Mouse (Mus musculus) cerebellum, postnatal 10 days (tissue): ENCODE results near the gene Tsga10ip.
"Not testable (repeated sequence)": the region's sequence is repeated elsewhere in the genome, so short reads cannot be mapped to it uniquely, and the experiment has no call there.

Source experiments
- DNase-seq, 2 experiments: peaks; one replicate each; pipeline ENCODE4 v3.0.0; 2021; ENCODE audit warnings: mixed read lengths in 2 of 2

Gene Tsga10ip

GRCm38 (mm10) chr19:5388011-5388441, 14.3 kb downstream of the Tsga10ip start:
- DNase-seq: peak; percentile 59 to 73

- DNase-seq: no peak
Observed at GRCm38 (mm10) chr19:5384715-5385114, 17.6 kb downstream of the Tsga10ip start.

DNA sequence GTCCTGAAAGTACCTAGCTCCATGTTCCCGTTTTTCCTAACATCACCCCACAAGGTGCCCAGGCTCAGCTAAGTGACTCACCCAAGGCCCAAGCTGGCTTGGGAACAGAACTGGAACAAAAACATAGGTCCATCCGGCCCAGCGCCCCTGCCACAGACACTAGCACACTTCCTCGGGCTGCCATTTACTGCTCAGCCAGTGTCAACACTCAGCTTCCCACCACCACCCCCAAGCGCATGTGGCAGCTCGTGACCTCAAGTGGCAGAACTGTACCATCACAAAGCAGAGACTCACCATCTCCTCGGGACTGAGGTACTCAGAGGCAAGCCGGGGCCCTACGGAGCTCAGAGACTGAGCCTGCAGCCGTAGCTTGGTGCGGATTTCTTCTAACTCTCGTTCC, 19.0 kb downstream of the Tsga10ip start:
- DNase-seq: no peak

- peak; percentile 42 to 46 for DNase-seq
Observed at GRCm38 (mm10) chr19:5377446-5377845, 24.9 kb downstream of the Tsga10ip start.

DNA sequence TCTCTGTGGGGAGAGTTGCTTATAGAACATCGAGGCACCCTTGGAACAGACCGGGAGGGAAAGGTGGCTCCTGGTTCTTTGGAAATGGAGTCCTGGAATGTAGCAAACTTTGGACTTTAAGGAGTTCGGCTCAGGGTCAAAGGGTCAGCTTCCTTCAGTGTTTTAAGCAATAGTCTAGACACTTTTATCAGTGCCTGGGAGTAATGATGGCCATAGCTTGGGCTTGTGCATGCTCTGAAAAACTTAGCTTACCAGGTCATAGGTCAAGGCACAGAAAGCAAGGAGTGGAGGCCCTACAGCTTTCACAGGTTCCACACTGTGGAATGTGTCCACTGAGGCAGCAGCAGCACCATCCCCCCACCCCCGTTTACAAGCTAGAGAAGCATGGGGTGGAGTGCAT, 27.6 kb downstream of the Tsga10ip start:
- no peak for DNase-seq

- no peak for DNase-seq
Observed at GRCm38 (mm10) chr19:5374177-5374576, 28.1 kb downstream of the Tsga10ip start.

DNA sequence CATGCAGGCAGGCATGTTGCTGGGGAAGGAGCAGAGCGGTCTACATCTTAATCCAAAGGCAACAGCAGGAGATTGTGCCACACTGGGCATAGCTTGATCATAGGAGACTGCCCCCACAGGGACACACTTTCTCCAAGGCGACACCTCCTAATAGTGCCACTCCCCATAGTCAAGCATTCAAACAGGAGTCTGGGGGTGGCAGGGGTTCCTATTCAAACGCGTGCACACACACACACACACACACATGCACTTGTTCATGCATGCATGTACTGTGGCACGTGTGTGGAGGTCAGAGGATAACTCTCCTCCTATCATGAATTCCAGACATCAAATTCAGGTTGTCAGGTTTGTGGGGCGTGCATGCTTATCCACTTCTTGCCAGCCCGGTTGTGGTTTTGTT, 29.6 kb downstream of the Tsga10ip start:
- no peak for DNase-seq

- DNase-seq: no peak
Observed at GRCm38 (mm10) chr19:5370932-5371331, 31.4 kb downstream of the Tsga10ip start.

DNA sequence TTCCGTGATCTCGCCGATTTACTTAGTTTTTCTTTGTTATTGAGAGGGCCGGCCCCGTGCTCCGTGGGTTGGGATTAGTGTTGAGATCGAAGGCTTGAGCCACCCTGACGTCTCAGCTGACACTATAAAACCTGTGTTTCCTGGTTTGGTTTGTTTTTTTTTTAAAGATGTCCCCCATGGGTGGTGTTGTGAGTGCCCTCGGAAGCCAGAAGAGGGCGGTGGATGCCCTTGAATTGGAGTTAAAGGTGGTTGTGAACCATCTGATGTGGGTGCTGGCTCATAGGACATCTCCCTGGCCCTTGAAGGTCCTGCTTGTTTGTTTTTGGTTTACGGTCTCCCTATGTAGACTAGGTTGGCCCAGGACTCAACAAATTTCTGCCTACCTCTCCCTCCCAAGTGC, 34.9 kb downstream of the Tsga10ip start:
- no peak for DNase-seq

GRCm38 (mm10) chr19:5367053-5367359, 35.3 kb downstream of the Tsga10ip start, which contains the start of gene Banf1:
Gene Banf1 (minus strand): TSS chr19:5367168.
- no peak for DNase-seq

GRCm38 (mm10) chr19:5366175-5367052, 35.9 kb downstream of the Tsga10ip start, which contains the start of gene Eif1ad:
Gene Eif1ad (plus strand): TSS chr19:5366741.
- peak; percentile 97 for DNase-seq

DNA sequence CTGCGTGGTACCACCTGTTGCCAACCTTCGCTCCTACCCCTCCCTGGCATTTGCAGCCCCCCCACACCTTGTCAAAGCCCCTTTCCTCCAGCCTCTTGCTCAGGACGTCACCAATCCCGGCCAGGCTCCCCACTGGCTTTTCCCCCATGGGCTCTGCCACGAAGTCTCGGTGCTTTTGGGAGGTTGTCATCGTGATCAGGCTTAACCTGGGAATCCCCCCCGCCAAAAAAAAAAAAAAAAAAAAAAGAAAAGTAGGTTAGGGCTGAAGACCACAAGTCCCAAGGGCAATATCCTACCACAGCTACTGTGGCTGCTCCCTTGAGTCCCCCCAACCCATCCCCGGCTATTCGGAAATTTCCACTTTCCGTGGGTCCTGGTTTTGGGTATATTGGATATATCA, 36.6 kb downstream of the Tsga10ip start:
- peak; percentile 34 to 44 for DNase-seq

DNA sequence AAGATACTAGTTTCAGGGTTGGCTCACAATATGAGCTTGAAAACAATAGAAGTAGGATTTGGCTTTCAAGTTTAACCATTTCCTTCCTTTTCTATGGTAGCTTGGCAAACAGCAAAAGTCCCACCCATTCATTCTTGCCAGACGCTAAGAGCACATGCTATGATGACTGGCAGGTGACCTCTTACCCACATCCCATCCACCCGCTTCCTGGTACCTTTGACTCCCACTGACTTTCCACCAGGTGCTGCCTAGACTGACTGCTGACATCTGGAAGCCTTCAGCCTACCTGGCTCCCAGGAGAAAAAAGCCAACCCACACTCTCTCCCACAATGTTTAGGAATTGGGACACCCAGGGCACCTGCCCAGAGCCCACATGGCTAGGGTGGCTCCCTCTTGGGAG, 38.2 kb downstream of the Tsga10ip start:
- DNase-seq: no peak

GRCm38 (mm10) chr19:5362186-5362585, 40.1 kb downstream of the Tsga10ip start:
- DNase-seq: no peak

DNA sequence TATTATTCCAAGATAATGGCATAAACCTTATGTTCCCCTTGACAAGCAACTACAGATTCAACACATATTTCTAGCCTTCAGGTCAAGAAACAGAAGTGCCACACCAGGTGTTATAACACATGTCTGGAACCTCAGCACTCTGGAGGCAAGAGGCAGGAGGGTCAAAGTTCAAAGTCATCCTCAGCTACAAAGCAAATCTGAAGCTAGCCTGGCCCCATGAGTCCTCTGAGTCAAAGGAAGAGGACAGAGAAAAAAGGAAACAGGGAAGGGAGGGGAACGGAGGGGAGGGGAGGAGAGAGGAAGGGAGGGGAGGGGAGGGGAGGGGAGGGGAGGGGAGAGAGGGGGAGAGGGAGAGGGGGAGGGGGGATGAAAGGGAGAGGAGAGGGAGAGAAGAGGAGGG, 46.2 kb downstream of the Tsga10ip start:
- DNase-seq: no peak

- no peak for DNase-seq
Observed at GRCm38 (mm10) chr19:5353609-5354008, 48.7 kb downstream of the Tsga10ip start.

DNA sequence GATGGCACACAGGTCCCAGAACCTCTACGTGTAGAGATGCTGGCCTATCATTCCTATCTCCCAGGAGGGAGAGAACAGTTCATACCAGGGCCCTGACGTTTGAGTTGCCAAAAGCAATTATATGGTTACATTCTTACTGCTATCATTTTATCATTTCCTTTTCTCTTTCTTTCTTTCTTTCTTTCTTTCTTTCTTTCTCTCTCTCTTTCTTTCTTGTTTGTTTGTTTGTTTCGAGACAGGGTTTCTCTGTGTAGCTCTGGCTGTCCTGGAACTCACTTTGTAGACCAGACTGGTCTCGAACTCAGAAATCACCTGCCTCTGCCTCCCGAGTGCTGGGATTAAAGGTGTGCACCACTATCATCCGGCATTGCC, 52.8 kb downstream of the Tsga10ip start, which contains the start of gene Cst6:
TSS of gene Cst6 (minus strand) at position 73 of the 372 bp plus-strand sequence.
- not testable (repeated sequence) for DNase-seq

GRCm38 (mm10) chr19:5348526-5349501, 53.5 kb downstream of the Tsga10ip start:
- DNase-seq: peak; percentile 47 to 73

- no peak for DNase-seq
Observed at GRCm38 (mm10) chr19:5348064-5348463, 54.3 kb downstream of the Tsga10ip start.

- no peak for DNase-seq
Observed at GRCm38 (mm10) chr19:5345297-5346131, 56.8 kb downstream of the Tsga10ip start.

GRCm38 (mm10) chr19:5341360-5341759, 61.0 kb downstream of the Tsga10ip start:
- DNase-seq: no peak
